Mouse (Mus musculus) myocyte (in vitro differentiated cells): ENCODE data around the gene Olfr548-ps1. TPM values are rescaled to one million over a fixed set of nuclear protein-coding genes. Genes with fewer than 3 reads are reported as not detected.

ENCODE experiments used
- H3K27me3 ChIP-seq: one replicate; pipeline ENCODE4 v1.6.1; 2011; ENCODE audit not compliant: control insufficient read depth, insufficient read depth, insufficient read length
- H3K36me3 ChIP-seq: one replicate; pipeline ENCODE4 v1.6.1; 2011; ENCODE audit not compliant: control insufficient read depth, insufficient read depth
- H3K4me2 ChIP-seq: one replicate; pipeline ENCODE4 v1.6.1; 2011; ENCODE audit warnings: low read depth, control low read depth
- H3K4me3 ChIP-seq: one replicate; pipeline ENCODE4 v1.5.1; 2011; ENCODE audit warnings: mild to moderate bottlenecking, control low read depth, moderate library complexity
- H3K79me2 ChIP-seq: one replicate; pipeline ENCODE4 v1.6.1; 2011; ENCODE audit not compliant: control insufficient read depth, insufficient read depth
- H3ac ChIP-seq: one replicate; pipeline ENCODE4 v1.6.1; 2011; ENCODE audit not compliant: control insufficient read depth, insufficient read length
- CEBPB ChIP-seq: IDR thresholded peaks from 2 replicates; pipeline ENCODE4 v1.6.1; 2011; ENCODE audit warnings: mild to moderate bottlenecking, moderate library complexity; ENCODE audit not compliant: poor library complexity, insufficient read depth, severe bottlenecking
- E2F4 ChIP-seq: IDR thresholded peaks from one replicate; pipeline ENCODE4 v1.6.1; 2011; ENCODE audit warnings: mild to moderate bottlenecking, control low read depth, moderate library complexity; ENCODE audit not compliant: insufficient read depth
- MYOD1 ChIP-seq, 3 experiments: IDR thresholded peaks; one replicate each; pipeline ENCODE4 v1.6.1; 2011; ENCODE audit warnings: control low read depth in 2 of 3, low read depth in 2 of 3, mild to moderate bottlenecking in 2 of 3, moderate library complexity in 1 of 3; ENCODE audit not compliant: insufficient read length in 2 of 3, control insufficient read depth in 1 of 3
- MYOG ChIP-seq, 3 experiments: IDR thresholded peaks; one replicate each; pipeline ENCODE4 v1.6.1; 2011; ENCODE audit warnings: control low read depth in 2 of 3, low read depth in 2 of 3, mild to moderate bottlenecking in 2 of 3; ENCODE audit not compliant: insufficient read length in 2 of 3, control insufficient read depth in 1 of 3, insufficient read depth in 1 of 3
- POLR2A ChIP-seq: IDR thresholded peaks from one replicate; pipeline ENCODE4 v1.6.1; 2011; ENCODE audit warnings: low read depth, mild to moderate bottlenecking, control low read depth, moderate library complexity; ENCODE audit not compliant: insufficient read length
- REST ChIP-seq: IDR thresholded peaks from one replicate; pipeline ENCODE4 v1.6.1; 2011; ENCODE audit warnings: mild to moderate bottlenecking, control low read depth, moderate library complexity; ENCODE audit not compliant: insufficient read depth, insufficient read length
- TCF12 ChIP-seq: IDR thresholded peaks from one replicate; pipeline ENCODE4 v1.6.1; 2011; ENCODE audit warnings: mild to moderate bottlenecking, control low read depth; ENCODE audit not compliant: poor library complexity, insufficient read depth, severe bottlenecking
- TCF3 ChIP-seq: IDR thresholded peaks from one replicate; pipeline ENCODE4 v1.6.1; 2011; ENCODE audit warnings: low read depth, control low read depth; ENCODE audit not compliant: insufficient read length
- polyA plus RNA-seq: library from polyadenylated mRNA; unstranded; fragments of >200 nt; fragmentation: generic; extraction: Trizol; gene quantifications from one replicate; pipeline ENCODE4 v1.2.1, GENCODE M21; 2012; ENCODE audit warnings: missing spikeins

The Olfr548-ps1 gene
- polyA plus RNA-seq, 1 experiment: not detected

DNA sequence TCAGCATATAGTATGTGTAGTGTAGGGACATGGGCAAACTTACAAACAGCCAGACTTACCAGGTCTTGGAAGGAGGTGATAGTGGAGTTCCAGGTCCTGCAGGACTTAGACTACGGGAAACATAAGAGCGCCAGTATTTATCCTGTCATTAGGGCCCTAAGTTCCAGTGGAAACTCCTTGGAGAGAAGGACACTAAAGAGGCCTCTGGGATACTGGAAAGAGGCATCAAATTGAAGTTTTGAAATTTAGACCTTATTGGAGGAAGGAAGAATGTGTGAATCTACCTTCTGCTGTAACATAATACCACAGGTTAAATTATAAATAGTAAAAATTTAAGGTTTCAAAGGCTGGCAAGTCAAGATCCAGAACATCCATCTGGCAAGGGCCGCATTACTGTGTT, 51.1 kb downstream of the Olfr548-ps1 start, which contains the start of gene Olfr551:
Gene Olfr551, minus strand, starts transcription at position 101 of the 400 bp plus-strand sequence.
- Histone ChIP-seq H3K4me2 (no peak within 1 kb of the TSS), H3K36me3 (no peaks in the 10 kb centered on the region), H3K27me3 (no peaks in the 10 kb centered on the region), H3ac (no peak within 1 kb of the TSS), H3K79me2 (no peaks in the 10 kb centered on the region), H3K4me3 (no peak within 1 kb of the TSS)
- TF ChIP-seq CEBPB: no peak
- TF ChIP-seq MYOD1 (IDR thresholded peaks at IDR 0.05; ENCODE audit: control insufficient read depth in 1 of 3, insufficient read length in 2 of 3, low read depth in 2 of 3): no peak
- TF ChIP-seq TCF12: no peak
- TF ChIP-seq E2F4: no peak
- TF ChIP-seq REST: no peak
- TF ChIP-seq TCF3: no peak
- no peak for TF ChIP-seq POLR2A
- no peak for TF ChIP-seq MYOG (IDR thresholded peaks at IDR 0.05; ENCODE audit: control insufficient read depth in 1 of 3, insufficient read depth in 1 of 3, insufficient read length in 2 of 3, low read depth in 2 of 3)

Other genes with a start within 250 kb of the Olfr548-ps1 start
- gene Rrm1, start 99.2 kb upstream of the Olfr548-ps1 start, polyA plus RNA-seq: 32.2 TPM
- gene Olfr543, start 59.2 kb upstream of the Olfr548-ps1 start, polyA plus RNA-seq: not detected
- gene Olfr544, start 52.6 kb upstream of the Olfr548-ps1 start, polyA plus RNA-seq: not detected
- not detected for gene Olfr545, start 41.3 kb upstream of the Olfr548-ps1 start, polyA plus RNA-seq
- not detected for gene Olfr547, start 6.1 kb upstream of the Olfr548-ps1 start, polyA plus RNA-seq
- not detected for gene Olfr549, start 9.0 kb downstream of the Olfr548-ps1 start, polyA plus RNA-seq
- gene Trim21, start 24.6 kb downstream of the Olfr548-ps1 start, polyA plus RNA-seq: 0.43 TPM
- gene Olfr550, start 30.5 kb downstream of the Olfr548-ps1 start, polyA plus RNA-seq: not detected
- gene Olfr551, start 51.0 kb downstream of the Olfr548-ps1 start, polyA plus RNA-seq: not detected
- gene Olfr552, start 56.9 kb downstream of the Olfr548-ps1 start, polyA plus RNA-seq: not detected
- not detected for gene Olfr553, start 77.3 kb downstream of the Olfr548-ps1 start, polyA plus RNA-seq
- not detected for gene Olfr554, start 97.5 kb downstream of the Olfr548-ps1 start, polyA plus RNA-seq
- not detected for gene Olfr555, start 117.9 kb downstream of the Olfr548-ps1 start, polyA plus RNA-seq
- not detected for gene Olfr556, start 124.0 kb downstream of the Olfr548-ps1 start, polyA plus RNA-seq
- 3.2 TPM for gene Trim68, start 146.4 kb downstream of the Olfr548-ps1 start, polyA plus RNA-seq
- gene Olfr557, start 155.0 kb downstream of the Olfr548-ps1 start, polyA plus RNA-seq: not detected
- not detected for gene Olfr558, start 161.3 kb downstream of the Olfr548-ps1 start, polyA plus RNA-seq
- gene Olfr33, start 178.2 kb downstream of the Olfr548-ps1 start, polyA plus RNA-seq: not detected
- not detected for gene Olfr559, start 186.6 kb downstream of the Olfr548-ps1 start, polyA plus RNA-seq
- not detected for gene Olfr560, start 218.5 kb downstream of the Olfr548-ps1 start, polyA plus RNA-seq
- gene Olfr78, start 218.6 kb downstream of the Olfr548-ps1 start, polyA plus RNA-seq: not detected
- not detected for gene Olfr561, start 230.3 kb downstream of the Olfr548-ps1 start, polyA plus RNA-seq